Mouse (Mus musculus): ENCODE data around the gene Tas2r124.

Gene Tas2r124

DNA sequence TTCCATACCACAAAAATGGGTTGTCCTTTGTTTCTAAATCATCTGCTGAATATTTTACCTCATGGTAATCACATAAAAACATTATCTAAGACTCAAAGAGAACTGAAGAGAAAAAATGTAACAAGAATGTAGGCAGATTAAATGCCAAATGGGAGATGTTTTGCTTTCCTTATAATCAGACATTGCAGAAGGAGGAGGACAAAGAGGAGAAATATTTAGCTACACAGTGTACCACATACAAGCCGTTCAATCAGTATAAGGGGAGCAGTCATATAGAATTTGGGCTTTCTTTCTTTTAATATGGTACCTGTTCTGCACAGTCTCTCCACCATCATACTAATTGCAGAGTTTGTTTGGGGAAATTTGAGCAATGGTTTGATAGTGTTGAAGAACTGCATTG, at the start of gene Tas2r124:
Tas2r124 (plus strand) TSS at position 301 of the 400 bp plus-strand sequence.
- no peak for DNase-seq (ENCODE audit: low spot score)

DNA sequence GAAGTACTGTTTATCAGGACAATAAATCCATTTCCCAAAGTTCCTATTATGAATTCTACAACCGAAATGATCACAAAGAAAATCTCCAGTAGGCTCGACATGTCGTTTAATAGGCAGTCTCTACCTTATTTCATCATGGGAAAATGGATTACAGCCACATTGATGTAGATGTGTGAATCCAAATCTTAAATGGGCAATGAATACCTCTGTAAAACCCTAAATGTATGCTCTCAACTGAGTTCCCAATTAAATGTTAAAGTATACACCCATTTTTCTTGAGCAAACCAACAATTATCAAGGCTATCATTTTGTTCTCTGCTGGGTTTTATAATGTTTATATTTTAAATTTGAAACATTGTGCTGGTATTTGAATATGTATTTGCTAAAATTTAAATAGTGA, 42.7 kb upstream of the Tas2r124 start, which contains the start of gene Tas2r122:
Tas2r122 (minus strand) TSS at position 101 of the 400 bp plus-strand sequence.
- no peak for DNase-seq (ENCODE audit: low spot score)

- no peak for DNase-seq (ENCODE audit: low spot score)
Observed at GRCm38 (mm10) chr6:132737935-132738334, 16.6 kb upstream of the Tas2r124 start, which contains the start of gene Tas2r115. Gene Tas2r115, minus strand, starts transcription at chr6:132738035.

- no peak for DNase-seq (ENCODE audit: low spot score)
Observed at GRCm38 (mm10) chr6:132750206-132750605, 4.3 kb upstream of the Tas2r124 start.

- no peak for DNase-seq (ENCODE audit: low spot score)
Observed at GRCm38 (mm10) chr6:132761831-132762230, 7.3 kb downstream of the Tas2r124 start, which contains the start of gene Tas2r102. Gene Tas2r102, plus strand, starts transcription at chr6:132762131.

- DNase-seq (ENCODE audit: low spot score): no peak
Observed at GRCm38 (mm10) chr6:132778062-132778461, 23.5 kb downstream of the Tas2r124 start, which contains the start of gene Tas2r136. Gene Tas2r136, minus strand, starts transcription at chr6:132778162.

- DNase-seq (ENCODE audit: low spot score): no peak
Observed at GRCm38 (mm10) chr6:132795393-132795792, 40.9 kb downstream of the Tas2r124 start.

DNA sequence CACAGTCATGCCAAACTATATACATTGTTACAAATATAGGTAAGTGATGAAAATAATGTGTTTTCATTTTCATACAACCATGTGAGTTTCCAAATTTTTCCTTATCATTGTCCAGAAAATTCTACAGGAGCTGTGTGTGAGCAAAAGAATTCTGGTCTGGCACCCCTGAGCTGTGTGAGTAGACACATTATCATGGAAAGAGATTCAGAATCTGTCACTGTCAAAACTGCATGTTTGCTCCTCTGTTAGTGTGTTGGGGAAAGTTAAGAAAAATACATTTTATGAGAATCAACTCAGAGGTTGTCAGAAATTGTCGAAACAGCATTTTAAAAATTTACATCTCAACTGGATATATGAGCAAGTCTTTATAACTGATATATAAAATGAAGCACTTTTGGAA, 48.0 kb downstream of the Tas2r124 start, which contains the start of gene Tas2r117:
Tas2r117 (plus strand) TSS at position 301 of the 400 bp plus-strand sequence.
- DNase-seq (ENCODE audit: low spot score): no peak
